Mouse (Mus musculus) heart, postnatal 4 days (tissue): Measurements from ENCODE around the gene Tat. TPM values are rescaled to one million over a fixed set of nuclear protein-coding genes. Genes with fewer than 3 reads are reported as not detected.
A peak's percentile ranks its signal among the peaks of the same experiment; 100 is the strongest.

Experiments
- DNase-seq: peaks from one replicate; pipeline ENCODE4 v3.0.0; 2021
- total RNA-seq, 2 experiments: library from RNA; stranded (reverse); gene quantifications; 2 replicates each; pipeline ENCODE4 v1.2.3; 2021

Gene Tat
- under 1 TPM in 1 of 2 experiments, not detected in 1; 0.14 TPM for total RNA-seq

DNA sequence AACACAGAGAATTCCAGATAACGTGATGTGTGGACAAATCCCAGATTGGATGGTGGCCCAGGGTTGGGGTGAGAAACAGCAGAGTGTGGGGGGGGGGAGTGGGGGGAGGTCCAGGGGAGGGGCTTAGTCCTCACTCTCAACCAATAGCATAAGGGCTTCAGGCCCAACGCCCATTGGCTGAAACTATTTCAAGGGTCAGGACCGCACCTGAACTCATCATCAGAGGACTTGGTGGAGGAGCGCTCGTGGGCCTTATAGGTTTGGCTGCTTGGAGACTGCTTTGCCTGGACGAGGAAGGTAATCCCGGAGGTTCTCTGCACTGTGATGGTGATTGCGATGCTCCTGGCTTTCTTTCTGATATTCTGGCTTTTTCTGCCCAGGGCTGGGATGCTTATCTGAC, at the start of gene Tat:
TSS of gene Tat (plus strand) at position 214 of the 400 bp plus-strand sequence.
- no peak for DNase-seq

DNA sequence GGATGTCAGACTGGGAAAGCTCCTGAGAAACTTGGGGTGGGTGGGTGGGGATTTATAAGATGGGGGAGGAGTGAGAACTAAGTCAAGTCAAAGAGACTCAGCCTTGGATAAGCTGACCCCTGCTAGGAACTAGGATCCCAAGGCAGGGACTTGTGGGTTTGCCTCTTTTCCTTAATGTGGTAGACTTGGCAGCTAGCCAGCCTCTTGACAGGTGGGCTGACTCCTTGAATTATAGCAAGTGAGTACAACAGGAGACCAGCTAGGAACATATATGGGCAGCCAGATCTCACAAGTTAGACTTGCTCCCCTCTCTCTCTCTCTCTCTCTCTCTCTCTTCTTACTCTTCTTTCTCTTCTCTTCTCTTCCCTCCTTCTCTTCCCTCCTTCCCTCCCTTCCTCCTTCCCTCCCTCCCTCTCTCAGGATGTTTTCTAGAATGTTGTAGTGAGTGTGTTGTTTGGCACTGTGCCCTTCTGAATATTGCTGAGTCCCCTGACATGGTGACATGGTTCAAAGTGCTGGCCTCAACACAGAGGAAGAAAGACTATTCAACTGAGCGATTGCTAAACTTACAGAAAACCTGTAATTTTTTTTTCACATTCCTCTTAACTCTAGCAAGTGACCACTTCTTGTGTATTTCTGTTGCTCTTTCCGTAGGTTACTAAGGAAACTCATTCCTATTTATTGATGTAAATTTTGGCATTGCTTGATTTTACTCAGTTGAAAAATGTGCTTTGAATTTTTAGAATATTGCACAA, 48.5 kb upstream of the Tat start:
- no peak for DNase-seq

DNA sequence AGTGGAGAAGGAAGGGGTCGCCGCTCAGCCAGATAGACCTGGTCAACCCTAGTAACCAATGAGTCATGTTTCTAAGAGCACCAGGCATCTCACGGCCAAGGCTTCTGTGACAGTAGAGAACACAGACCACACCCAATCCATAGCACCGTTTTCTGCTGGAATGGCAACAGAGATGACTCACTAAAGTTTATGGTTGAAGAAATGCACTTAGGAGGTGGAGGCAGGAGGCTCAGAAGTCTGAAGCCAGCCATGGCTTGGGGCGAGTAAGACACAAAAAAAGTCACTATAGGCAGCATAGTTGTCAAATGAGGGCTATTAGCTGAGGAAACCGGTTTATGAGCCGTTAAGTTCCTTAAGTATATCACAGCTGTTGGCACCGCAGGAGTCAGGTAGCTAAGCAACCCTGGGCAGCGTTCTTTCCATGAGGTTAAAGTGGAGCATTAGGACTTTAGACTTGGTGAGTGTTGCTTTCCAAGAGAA, 45.0 kb upstream of the Tat start:
- DNase-seq, result no peak

DNA sequence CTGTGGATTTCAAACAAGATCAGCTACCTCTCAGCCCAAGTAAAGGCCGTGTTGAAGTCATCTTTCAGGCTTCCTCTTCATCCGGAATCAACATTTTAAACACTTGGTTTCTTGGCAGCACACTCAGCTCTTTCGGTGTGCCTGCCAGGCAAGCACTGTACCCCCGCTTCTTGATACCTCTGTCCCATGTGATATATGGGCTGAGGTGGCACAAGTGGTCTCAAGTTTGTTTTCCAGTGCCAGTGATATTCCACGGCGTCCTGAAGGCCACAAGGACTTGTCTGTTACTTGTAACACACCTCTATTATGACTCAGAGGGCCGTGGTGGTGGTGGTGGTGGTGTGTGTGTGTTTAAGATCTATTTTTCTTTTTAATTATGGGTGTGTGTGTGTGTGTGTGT, 44.5 kb upstream of the Tat start:
- no peak for DNase-seq

DNA sequence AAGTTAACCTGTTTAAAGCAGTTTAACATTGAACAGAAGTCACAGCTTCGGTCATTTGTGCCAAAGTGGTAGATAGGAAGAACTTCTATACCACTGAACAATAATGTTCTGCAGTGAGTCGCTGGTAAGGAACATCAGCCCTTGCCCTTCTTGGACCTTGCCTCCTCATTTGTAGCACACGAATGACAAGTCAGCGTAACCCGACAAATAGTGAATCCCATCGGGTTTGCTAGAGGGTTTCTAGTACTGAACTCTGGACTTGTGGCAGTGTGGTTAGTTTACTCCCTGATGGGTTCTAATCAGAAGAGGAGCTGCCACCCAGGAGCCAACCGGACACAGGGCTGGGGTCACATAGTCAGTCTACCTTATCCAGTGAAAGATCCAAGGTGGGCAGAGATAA, 44.0 kb upstream of the Tat start:
- DNase-seq, result no peak

DNA sequence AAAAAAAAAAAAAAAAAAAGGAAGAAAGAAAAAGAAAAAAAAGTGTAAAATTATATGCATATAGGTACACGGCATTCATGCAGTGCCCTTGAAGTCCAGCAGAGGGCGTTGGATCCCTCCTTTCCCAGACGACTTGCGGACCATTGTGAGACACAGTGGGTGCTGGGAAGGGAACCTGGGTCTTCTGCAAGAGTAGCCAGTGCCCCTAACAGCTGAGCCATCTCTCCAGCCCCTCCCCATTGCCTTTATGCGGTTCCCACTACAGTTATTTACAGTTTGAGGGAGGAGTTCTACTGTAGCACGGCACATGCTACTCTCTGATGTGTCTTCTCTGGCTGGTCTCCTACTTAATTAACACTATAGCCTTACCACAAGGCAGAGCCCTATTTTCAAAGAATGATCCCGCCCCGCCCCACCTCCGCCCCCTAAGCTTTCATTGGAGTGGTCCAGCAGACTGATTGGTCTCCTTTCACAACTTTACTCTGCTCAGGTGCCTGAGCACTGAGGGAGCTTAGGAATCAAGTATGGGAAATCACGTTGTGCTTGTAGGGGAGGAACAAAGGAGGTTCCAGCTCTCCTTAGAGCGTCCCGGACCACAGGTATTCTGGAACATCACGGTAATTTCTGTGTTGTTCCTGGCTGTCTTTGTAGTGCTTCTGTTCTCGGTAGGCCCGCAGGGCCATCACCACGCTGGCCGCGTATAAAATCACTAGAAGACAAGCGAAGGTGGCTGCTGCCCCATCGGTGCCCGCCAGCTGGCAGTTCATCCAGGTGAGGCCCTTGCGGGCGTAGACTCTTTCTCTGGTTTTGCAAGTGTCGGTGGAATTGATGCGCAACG, 42.6 kb upstream of the Tat start:
- no peak for DNase-seq

DNA sequence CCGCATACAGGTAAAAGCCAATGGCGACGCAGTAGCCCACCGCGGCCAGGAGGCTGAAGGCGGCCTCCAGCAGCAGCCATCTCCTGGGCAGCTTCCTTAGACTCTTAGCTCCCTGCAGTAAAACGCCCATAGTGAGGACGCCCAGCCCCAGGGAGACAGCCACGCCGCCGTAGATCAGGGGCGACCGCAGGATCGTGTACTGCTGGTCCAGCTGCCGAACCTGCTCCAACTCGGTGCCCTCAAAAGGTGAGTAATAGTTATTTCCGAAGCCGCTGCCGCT, 42.0 kb upstream of the Tat start:
- DNase-seq, result no peak

DNA sequence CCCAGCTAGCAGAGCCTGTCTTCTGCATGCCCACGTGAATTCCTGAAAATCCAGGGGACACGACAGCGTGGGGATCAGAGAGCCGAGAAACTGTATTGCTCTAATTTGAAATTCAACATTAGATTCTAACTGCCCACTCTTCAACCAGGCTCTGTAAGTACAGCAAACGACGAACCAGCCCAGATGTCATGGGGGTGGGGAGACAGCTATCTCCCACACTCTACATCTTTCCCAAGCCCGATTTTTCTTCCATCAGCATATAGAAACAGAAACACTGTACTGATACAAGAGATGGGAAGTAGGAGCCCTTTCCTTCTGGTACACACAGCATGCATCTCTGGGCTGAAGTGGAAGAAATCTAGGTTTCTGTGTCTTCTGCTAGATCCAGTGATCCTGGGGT, 38.1 kb upstream of the Tat start:
- no peak for DNase-seq

DNA sequence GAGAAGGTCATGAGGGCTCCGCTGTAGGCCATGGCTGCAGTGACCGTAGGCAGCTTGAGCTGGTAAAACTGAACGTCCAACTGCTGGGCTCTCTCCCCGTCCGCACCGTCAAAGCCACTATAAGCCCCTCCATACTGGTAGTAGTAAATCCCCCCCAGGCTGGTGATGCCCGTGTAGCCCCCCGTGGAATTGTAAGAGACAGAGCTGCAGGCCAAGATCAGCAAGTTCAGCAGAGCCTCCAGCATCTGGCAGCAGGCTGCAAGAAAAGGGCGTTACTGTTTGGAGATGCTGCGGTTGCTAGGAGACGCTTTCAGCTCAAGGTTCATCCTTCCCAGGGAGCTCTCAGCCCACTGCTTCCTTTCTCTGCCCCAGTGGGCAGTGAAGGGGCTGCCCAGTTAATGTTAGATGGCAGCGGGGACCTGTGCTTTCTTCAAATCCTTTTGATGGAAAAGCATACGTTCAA, 35.7 kb upstream of the Tat start:
- DNase-seq, result no peak

DNA sequence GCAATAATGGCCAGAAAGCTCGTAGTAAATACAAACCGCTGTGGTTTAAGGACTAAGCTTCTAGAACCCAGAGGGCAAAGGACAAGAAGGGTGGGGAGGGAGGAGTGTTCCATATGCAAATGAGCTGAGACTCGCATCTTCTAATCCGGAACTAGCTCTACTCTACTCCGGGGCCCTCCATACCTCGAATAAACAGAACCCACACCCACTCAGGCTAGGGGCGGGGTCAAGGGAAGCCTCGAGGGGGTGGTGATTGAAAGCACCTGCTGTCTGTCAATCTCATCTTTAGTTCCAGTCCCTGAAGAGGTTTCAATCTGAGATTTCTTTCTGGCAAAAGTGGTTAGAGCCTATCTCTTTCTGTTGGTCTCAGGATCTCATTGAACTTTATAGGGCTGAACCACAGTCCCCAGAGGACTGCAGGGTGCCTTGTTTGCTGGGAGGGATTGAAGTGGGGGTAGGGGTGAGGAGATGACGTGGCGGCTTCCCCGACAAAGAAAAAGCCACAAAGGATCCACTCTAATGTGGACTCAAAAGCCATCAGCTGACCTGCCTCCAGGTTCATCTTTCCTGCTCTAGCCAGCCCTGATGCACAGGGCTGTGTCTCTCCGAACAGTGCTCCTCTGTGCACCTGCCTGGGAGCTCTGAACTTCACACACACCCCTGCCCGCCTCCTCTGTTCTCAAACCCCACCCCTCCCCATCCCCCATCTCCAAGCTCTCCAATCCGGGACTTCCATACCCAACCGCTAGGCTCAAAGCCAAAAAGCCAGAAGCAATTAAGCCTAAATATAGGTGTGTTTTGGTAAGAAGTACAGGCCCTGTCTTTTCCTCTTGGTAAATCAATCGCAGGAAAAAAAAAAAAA, 32.8 kb upstream of the Tat start:
- no peak for DNase-seq

DNA sequence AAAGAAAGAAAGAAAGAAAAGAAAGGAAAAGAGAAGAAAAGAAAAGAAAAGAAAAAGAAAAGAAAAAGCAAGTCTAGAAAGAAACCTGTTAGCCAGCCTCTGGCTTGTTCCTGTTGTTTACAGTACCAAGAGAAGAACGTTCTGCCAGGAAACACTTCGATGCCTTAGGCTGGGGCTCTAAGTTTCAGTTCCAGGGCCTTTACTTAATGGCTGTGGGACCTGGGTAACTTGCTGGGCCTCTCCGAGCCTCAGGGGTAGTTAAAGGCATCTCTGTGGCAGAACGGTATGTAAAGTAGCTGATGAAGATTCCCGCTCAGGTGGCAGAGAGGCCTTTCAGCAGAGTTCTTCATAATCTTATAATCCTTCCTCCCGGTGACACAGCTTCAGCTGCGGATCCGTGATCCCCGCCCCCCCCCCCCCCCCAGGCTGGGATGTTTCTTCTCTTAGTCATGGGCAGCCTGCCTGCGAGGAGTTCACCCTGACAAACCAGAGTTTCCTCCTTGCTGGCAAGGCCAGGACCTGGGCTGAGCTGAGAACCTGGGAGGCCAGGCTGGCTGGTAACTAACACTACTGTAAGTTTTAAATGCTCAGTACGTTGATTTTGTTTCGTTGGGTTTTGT, 32.1 kb upstream of the Tat start:
- no peak for DNase-seq

DNA sequence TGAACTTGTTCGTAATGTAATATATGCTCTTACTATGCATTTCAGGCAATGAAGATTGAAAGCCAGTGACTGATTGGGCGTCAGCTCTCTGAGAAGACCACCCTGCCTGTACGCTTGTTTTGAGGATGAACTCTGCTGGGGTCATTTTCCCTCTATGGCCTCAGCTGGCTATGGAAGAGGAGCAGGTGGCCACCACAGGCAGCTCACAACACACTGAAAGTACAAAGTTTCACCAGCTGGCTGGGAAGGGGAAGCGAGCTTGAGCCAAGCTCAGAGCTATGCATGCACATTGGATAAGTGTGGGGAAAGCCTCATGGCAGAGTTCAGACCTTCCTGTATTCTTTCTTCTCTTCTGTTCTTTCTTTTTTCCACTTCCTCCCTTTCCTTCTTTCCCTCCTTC, 31.1 kb upstream of the Tat start:
- DNase-seq, result no peak

DNA sequence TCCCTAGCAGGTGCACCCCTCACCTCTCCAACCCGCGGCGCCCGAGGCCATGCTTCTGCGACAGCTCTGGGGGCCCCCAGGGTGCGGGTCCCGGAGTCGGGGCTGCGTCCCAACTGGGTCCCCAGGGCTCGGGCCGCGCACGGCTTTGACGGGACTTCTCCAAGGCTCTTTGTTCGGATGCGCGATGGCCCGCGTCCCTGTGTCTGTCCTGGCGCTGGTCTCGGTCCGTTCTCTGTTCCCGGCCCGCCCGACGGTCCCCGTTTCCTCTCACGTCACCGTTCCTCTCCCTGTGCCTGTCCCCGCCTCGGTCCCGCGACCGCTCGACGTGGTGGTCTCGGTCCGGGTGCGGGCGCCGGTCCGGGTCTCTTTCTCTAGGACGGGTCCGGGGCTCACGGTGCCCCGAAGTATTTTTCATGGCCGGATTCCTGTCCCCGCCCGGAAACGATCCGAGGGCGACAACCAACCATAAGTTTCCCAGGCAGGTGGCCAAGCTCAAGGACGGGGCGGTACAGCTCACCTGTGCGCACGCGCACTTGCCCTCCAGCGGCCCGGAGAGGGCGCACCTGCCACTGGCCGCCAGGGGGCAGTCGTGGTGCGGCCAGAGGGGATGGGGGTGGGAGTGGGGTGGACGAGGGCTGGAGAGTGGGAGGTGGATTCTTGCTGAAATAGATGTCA, 28.4 kb upstream of the Tat start, which contains the start of gene Marveld3:
TSS of gene Marveld3 (minus strand) at position 511 of the 675 bp plus-strand sequence.
- peak; percentile 55 for DNase-seq

DNA sequence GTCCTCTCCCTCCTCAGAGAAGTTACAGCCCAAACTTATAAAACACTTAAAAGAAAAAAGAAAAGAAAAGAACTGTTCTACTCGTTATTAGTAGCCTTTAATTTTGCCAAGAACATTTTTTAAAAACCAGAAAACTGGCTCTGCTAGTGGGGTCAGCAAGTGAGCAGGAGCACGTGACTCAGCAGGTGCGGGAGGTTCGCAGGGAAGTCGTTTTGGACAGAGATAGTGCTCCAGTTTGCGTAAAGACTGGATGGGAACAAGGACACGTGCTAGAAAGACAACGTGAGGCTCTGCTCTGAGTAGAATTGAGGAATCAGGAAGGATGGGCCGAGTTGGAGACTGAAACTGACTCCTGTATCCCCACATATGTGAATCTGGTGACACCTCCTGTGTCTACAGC, 27.3 kb upstream of the Tat start:
- DNase-seq, result no peak

DNA sequence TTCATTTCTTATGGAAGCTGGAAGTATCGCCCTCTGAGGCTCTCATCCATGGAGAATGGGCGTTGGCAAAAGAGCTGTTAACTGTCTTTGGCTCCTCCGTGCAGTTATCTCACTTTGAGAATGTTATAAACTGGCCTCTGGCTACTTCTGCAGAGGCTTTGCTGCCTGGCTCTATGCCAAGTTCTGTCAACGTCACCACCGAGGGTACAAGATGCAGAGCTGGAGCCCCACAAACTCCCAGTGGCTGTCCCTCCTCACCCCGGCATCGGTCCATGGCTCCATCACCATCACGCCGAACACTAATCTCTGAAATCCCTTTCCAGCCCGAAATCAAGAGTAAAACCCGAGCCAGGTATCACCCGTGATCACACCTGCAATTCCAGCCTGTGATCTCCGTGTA, 26.8 kb upstream of the Tat start:
- no peak for DNase-seq

DNA sequence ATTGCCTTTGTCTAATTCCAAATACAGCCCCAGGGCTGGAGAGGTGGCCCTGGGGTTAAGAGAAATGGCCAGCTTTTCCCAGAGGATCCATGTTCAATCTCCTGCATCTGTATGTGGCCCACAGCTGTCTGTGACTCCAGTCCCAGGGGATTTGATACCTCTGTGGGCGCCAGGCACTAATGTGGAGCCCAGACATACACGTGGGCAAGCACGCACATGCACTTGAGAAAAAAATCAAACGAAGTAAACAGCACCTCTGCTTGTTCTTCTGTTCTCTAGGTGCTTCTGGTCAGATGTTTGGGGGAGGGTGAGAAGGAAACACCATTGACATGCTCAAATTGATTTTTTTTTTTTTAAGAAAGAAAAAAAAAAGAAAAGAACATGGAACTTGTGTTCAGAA, 26.1 kb upstream of the Tat start:
- no peak for DNase-seq

DNA sequence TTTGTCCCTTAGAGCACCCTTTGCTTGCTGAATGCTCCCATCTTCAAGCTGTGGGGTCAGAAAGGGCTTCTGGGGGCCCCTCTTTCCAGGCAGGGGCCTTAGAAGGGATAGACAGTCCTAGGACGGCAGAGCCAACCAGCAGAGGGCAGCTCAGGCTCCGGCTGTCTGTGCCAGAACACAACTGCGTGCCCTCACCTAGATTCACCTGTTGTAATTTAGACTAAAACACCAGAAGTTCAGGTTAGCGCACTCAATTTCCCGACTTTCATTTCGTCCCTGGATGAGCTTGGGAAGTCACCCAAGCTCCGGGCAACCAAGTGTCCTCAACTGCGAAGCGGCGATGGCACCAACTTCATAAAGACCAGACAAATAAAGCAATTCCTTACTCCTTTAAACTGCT, 21.4 kb upstream of the Tat start:
- DNase-seq, result no peak

DNA sequence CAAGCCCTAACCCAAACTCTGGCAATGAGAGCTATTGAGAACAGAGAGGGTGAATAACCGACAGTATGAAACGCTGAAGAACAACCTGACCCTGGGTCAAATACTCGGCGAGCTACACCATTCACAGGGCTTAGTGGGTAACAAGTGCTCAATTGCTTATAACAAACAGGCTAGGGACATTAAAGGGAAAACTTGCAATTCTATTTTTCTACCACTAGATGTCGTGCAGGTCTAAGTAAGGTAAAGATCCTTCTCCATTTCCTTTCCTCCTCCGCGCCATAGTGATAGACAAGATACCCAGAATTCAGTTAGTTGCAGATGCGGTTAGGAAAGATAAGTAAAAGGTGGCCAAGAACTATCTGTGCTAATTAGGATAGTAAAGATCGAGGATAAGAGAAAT, 19.9 kb upstream of the Tat start:
- DNase-seq, result no peak

DNA sequence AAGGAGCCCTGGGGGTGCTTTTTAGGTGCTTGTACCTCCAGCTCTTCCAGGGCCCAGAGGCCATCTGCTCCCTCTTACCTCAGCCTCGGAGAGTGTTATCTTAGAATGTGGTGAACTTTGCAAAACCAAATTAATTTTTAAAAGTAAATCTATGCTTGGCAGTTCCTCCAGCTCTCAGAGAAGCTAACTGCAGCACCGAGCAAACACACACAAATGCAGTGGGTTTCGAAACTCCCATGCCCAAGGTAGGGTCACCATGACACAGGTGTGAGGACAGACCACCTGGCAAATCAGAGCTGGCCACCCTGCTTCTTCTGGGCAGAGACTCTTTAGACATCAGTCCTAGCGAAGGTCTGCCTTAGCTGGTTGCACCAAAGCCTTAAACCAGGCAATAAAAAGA, 17.3 kb upstream of the Tat start:
- DNase-seq, result no peak

DNA sequence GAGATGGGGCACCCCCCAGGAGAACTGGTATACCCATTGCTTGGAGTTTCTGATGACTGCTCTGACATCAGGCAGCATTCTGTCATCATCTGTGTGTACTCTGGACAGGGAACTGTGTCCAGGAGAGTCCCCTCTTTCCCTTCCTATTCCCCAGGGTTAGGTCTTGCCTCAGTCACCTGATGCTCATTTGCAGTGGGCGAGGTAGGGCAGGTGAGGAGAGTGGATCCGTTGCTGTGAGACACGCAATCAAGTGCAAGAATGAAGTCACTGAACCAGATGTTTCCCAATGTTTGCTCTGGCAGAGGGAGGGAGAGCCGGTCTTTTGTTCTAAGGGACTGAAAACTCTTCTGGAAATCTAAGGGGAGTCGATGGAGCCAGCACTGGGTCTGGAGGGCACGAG, 10.9 kb upstream of the Tat start:
- no peak for DNase-seq

DNA sequence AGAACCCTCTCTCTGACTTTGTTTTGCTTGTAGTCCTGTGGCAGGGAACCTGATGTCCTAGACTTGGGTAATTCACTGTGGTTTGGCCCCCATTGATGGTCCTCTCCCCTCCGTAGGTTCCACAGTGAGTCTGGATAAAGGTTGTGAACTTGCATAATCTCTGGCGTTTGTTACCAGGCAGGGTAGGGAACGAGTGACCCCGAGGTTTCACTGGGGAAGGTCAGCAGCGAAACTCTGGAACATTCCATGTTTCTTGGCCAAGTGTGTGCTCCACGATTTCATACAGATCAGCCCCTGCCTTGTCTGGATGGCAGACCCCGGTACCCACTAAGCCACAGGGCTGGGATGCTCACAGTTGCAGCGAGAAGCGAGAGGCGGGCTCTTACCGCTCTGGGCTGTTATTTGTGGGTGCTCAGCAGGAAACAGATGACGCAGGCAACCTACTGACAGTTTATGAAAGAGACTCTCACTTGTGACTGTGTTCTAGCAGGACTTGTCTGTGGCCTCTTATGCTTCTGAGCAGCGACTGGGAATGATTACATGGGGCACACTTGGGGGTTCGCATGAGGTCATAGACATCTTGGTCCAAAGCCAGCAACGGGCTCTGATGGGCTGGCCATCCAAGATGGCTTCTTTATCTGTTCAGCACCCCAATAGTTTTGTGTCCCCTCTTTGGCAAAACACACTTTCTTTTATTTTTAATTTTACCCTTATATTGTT, 7.7 kb upstream of the Tat start:
- no peak for DNase-seq
